Mouse (Mus musculus): ENCODE data around the gene Eid1. TPM values are rescaled to one million over a fixed set of nuclear protein-coding genes. Genes with fewer than 3 reads are reported as not detected.

Eid1 gene
- total RNA-seq, 4 experiments from 2014 or later: 230 to 253 (median 230) TPM

Other genes with a start within 250 kb of the Eid1 start
- under 1 TPM; 0.19 to 0.37 (median 0.32) TPM for gene Gm9913, start 168.0 kb upstream of the Eid1 start, total RNA-seq (2022)
- 10 to 100 TPM in 2 of 4 experiments, 1 to 10 TPM in 2; 9.0 to 10.6 (median 9.7) TPM for gene Fbn1, start 165.1 kb upstream of the Eid1 start, total RNA-seq (2022)
- 1 to 10 TPM; 3.4 to 4.2 (median 3.9) TPM for gene Cep152, start 48.0 kb upstream of the Eid1 start, total RNA-seq (2022)
- 1 to 10 TPM; 4.9 to 6.3 (median 5.3) TPM for gene Shc4, start 51.1 kb downstream of the Eid1 start, total RNA-seq (2022)
- gene Secisbp2l, start 109.8 kb downstream of the Eid1 start, total RNA-seq (2022): 10 to 100 TPM; 91.9 to 95.3 (median 94.9) TPM
- gene Galk2, start 186.0 kb downstream of the Eid1 start, total RNA-seq (2022): 10 to 100 TPM; 30.9 to 36.3 (median 32.6) TPM
- 100 to 1,000 TPM in 3 of 4 experiments, 10 to 100 TPM in 1; 95.0 to 114 (median 109) TPM for gene Cops2, start 186.0 kb downstream of the Eid1 start, total RNA-seq (2022)